Comparison of ENCODE assay signal across 11 mouse cellular contexts in the genomic region with DNA sequence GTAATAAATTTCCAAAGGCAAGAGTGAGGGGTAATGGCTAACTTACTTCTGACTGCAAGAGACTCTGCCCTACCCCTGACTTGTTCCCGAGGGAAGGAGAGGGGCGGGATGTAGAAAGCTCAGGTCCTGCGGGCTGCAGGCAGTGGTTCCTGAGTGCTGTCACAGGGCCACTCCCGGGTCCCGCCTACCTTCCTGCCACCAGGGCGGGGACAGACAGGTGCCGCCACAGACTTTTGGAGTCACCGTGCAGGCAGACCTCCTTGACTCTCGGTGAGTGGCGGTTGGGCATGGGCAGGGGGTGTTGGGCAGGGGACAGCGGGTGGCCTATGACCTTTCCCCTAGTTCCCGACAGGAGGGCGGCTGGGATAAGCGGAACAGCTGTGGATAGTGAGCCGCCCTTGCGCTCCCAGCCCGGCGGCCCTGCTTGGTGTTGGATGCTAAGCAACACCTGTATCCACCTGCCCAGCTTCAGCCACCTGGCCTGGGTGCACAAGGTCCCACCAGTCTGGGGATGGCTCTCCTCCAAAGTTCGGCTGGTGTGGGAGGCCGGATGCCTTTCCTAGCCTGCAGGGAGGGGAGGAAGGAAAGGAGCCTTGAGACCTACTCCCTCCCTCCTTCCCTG. TPM values are rescaled to one million over a fixed set of nuclear protein-coding genes. Genes with fewer than 3 reads are reported as not detected.
DNase-seq lines count a peak whose midpoint lies in the region; ATAC-seq and TF ChIP-seq lines count a peak whose summit lies in the region.
"Had no signal": no experiment of that assay in that cellular context is flagged by ENCODE, and none has a peak within 500 bp of the region (broad histone marks: within the 10 kb centered on the region; RNA-seq: fewer than 3 reads in every experiment).

No protein-coding gene starts in this region.

- H3K27ac ChIP-seq in forebrain, embryonic 12.5 days, result no peak overlapping the region
- no peak overlapping the region for H3K27ac ChIP-seq in forebrain, embryonic 11.5 days (ENCODE audit: low read depth, low read length)
- no peak overlapping the region for H3K27ac ChIP-seq in ES-Bruce4 (ENCODE audit: insufficient read depth, low read length)
- H3K27ac ChIP-seq in lung, embryonic 15.5 days, result no peak overlapping the region
- no peak overlapping the region for H3K27ac ChIP-seq in forebrain, embryonic 14.5 days (ENCODE audit: low read depth, low read length)

- peaks cover 8% of the 10 kb centered on the region for H3K4me1 ChIP-seq in forebrain, embryonic 12.5 days
- H3K4me1 ChIP-seq in forebrain, embryonic 11.5 days (replicated peaks; ENCODE audit: control insufficient read depth, insufficient read depth, low read length), result peaks cover 5% of the 10 kb centered on the region; the same call in 1 of the 2 replicates
- H3K4me1 ChIP-seq in ES-Bruce4 (ENCODE audit: control insufficient read depth, insufficient read depth, low read length), result no peaks in the 10 kb centered on the region
- H3K4me1 ChIP-seq in lung, embryonic 15.5 days, result peaks cover 31% of the 10 kb centered on the region
- H3K4me1 ChIP-seq in forebrain, embryonic 14.5 days (ENCODE audit: control insufficient read depth, insufficient read depth, low read length), result no peaks in the 10 kb centered on the region

- no peak for DNase-seq in forebrain, embryonic 11.5 days (ENCODE audit: low spot score)
- peak; percentile 69 to 70 for DNase-seq in kidney, adult 8-10 months
- DNase-seq in layer of hippocampus, postnatal 10 days (ENCODE audit: low spot score in 2 of 2), result no peak
- no peak for DNase-seq in forebrain, embryonic 14.5 days (ENCODE audit: low spot score)
- DNase-seq in cerebellum, postnatal 14 days, result no peak
- DNase-seq: adrenal gland, postnatal 25 days; B cell, adult 2 months had no signal

- TF ChIP-seq EP300 in ES-Bruce4 (IDR thresholded peaks at IDR 0.05; ENCODE audit: insufficient read depth, low read depth, low read length), result no peak

- WGBS in forebrain, embryonic 12.5 days, result 8% methylated on average over 20 of the region's 20 CpGs
- 9% methylated on average over 20 of the region's 20 CpGs for WGBS in forebrain, embryonic 11.5 days
- 9% methylated on average over 20 of the region's 20 CpGs for WGBS in lung, embryonic 15.5 days
- 9% methylated on average over 20 of the region's 20 CpGs for WGBS in forebrain, embryonic 14.5 days

- 0 out of 2 replicates have a peak overlapping the region, but pooled peaks have one; percentile 10 for H3K4me2 ChIP-seq in forebrain, embryonic 12.5 days
- H3K4me2 ChIP-seq in forebrain, embryonic 11.5 days (ENCODE audit: low read depth, low read length, severe bottlenecking), result no peak overlapping the region
- H3K4me2 ChIP-seq in lung, embryonic 15.5 days, result peak overlapping the region; percentile 44
- no peak overlapping the region for H3K4me2 ChIP-seq in forebrain, embryonic 14.5 days (ENCODE audit: low read length)

- H3K27me3 ChIP-seq in forebrain, embryonic 12.5 days, result peaks cover 63% of the 10 kb centered on the region
- peaks cover 35% of the 10 kb centered on the region for H3K27me3 ChIP-seq in forebrain, embryonic 11.5 days (ENCODE audit: control insufficient read depth, insufficient read depth, low read length)
- H3K27me3 ChIP-seq in ES-Bruce4 (ENCODE audit: control insufficient read depth, insufficient read depth, low read length, poor library complexity, severe bottlenecking), result no peaks in the 10 kb centered on the region
- H3K27me3 ChIP-seq in lung, embryonic 15.5 days, result peaks cover 58% of the 10 kb centered on the region
- H3K27me3 ChIP-seq in forebrain, embryonic 14.5 days (replicated peaks; ENCODE audit: control insufficient read depth, insufficient read depth, low read length), result peaks cover 23% of the 10 kb centered on the region

- H3K9ac ChIP-seq in forebrain, embryonic 12.5 days, result no peak overlapping the region
- H3K9ac ChIP-seq in forebrain, embryonic 11.5 days (ENCODE audit: low read length), result no peak overlapping the region
- H3K9ac ChIP-seq in ES-Bruce4 (ENCODE audit: low read depth, poor library complexity, severe bottlenecking), result no peak overlapping the region
- H3K9ac ChIP-seq in lung, embryonic 15.5 days, result no peak overlapping the region
- H3K9ac ChIP-seq in forebrain, embryonic 14.5 days (ENCODE audit: low read length), result no peak overlapping the region

- no peaks in the 10 kb centered on the region for H3K36me3 ChIP-seq in forebrain, embryonic 12.5 days (replicated peaks)
- no peaks in the 10 kb centered on the region for H3K36me3 ChIP-seq in forebrain, embryonic 11.5 days (ENCODE audit: control insufficient read depth, insufficient read depth, low read length)
- H3K36me3 ChIP-seq in ES-Bruce4 (ENCODE audit: control insufficient read depth, insufficient read depth, low read length, poor library complexity, severe bottlenecking), result no peaks in the 10 kb centered on the region
- no peaks in the 10 kb centered on the region for H3K36me3 ChIP-seq in lung, embryonic 15.5 days
- H3K36me3 ChIP-seq in forebrain, embryonic 14.5 days (ENCODE audit: control insufficient read depth, insufficient read depth, low read length), result no peaks in the 10 kb centered on the region

- no peak for TF ChIP-seq POLR2A in ES-Bruce4 (IDR thresholded peaks at IDR 0.05; ENCODE audit: insufficient read depth, low read length)

- H3K9me3 ChIP-seq in forebrain, embryonic 12.5 days, result no peaks in the 10 kb centered on the region
- no peaks in the 10 kb centered on the region for H3K9me3 ChIP-seq in forebrain, embryonic 11.5 days (ENCODE audit: control insufficient read depth, low read length)
- no peaks in the 10 kb centered on the region for H3K9me3 ChIP-seq in ES-Bruce4 (replicated peaks; ENCODE audit: control insufficient read depth, insufficient read depth, low read length, poor library complexity, severe bottlenecking)
- no peaks in the 10 kb centered on the region for H3K9me3 ChIP-seq in lung, embryonic 15.5 days
- H3K9me3 ChIP-seq in forebrain, embryonic 14.5 days (replicated peaks; ENCODE audit: control insufficient read depth, low read length), result no peaks in the 10 kb centered on the region
- H3K9me3 ChIP-seq: megakaryocyte, embryonic 14.5 days had no signal

- no peak overlapping the region for H3K4me3 ChIP-seq in forebrain, embryonic 12.5 days (replicated peaks)
- H3K4me3 ChIP-seq in forebrain, embryonic 11.5 days (ENCODE audit: low read depth, low read length), result no peak overlapping the region
- H3K4me3 ChIP-seq in ES-Bruce4 (ENCODE audit: low read depth, low read length), result peak overlapping the region; percentile 14
- H3K4me3 ChIP-seq in lung, embryonic 15.5 days, result peak overlapping the region; percentile 22
- H3K4me3 ChIP-seq in forebrain, embryonic 14.5 days (ENCODE audit: low read depth, low read length), result no peak overlapping the region
- H3K4me3 ChIP-seq: megakaryocyte, embryonic 14.5 days had no signal

- TF ChIP-seq CTCF in ES-Bruce4 (IDR thresholded peaks at IDR 0.05; ENCODE audit: low read depth, low read length), result no peak

- no peak for ATAC-seq in forebrain, embryonic 12.5 days (ENCODE audit: low FRiP score)
- no peak for ATAC-seq in forebrain, embryonic 11.5 days (replicated peaks; ENCODE audit: low FRiP score)
- 0 out of 2 replicates have a peak, but pooled peaks have one; percentile 20 for ATAC-seq in lung, embryonic 15.5 days (ENCODE audit: borderline replicate concordance, extremely low read depth, low FRiP score, low TSS enrichment)
- ATAC-seq in forebrain, embryonic 14.5 days, result no peak

RNA-seq across cellular contexts. Expression of gene Slc52a3, which starts 3.5 kb away (rescaled TPM):
- polyA plus RNA-seq in forebrain, embryonic 12.5 days (2016; fragmentation: Nextera tagmentation; extraction: Ambion mirVana), result 0.54 and 0.78 TPM in 2 replicates
- 1.0 and 1.4 TPM in 2 replicates for polyA plus RNA-seq in forebrain, embryonic 11.5 days (2014; fragmentation: Nextera tagmentation; extraction: Ambion mirVana)
- 2.6 and 3.0 TPM in 2 replicates for polyA plus RNA-seq in ES-Bruce4 (2011; ENCODE audit: insufficient read depth, insufficient read length, low read depth, missing spikeins)
- polyA plus RNA-seq in lung, embryonic 15.5 days (2015; fragmentation: Nextera tagmentation; extraction: Ambion mirVana), result 2.7 and 2.8 TPM in 2 replicates
- total RNA-seq in layer of hippocampus, postnatal 10 days (2021), result 1 to 10 TPM; 3.1 TPM
- 0.72 and 1.1 TPM in 2 replicates for polyA plus RNA-seq in forebrain, embryonic 14.5 days (2014; fragmentation: Nextera tagmentation; extraction: Ambion mirVana)

RNA-seq across cellular contexts. Expression of gene Fam110a, which starts 19.8 kb away (rescaled TPM):
- polyA plus RNA-seq in forebrain, embryonic 12.5 days (2016; fragmentation: Nextera tagmentation; extraction: Ambion mirVana), result 90.2 and 96.2 TPM in 2 replicates
- 85.6 and 88.1 TPM in 2 replicates for polyA plus RNA-seq in forebrain, embryonic 11.5 days (2014; fragmentation: Nextera tagmentation; extraction: Ambion mirVana)
- 13.6 and 14.4 TPM in 2 replicates for polyA plus RNA-seq in ES-Bruce4 (2011; ENCODE audit: insufficient read depth, insufficient read length, low read depth, missing spikeins)
- polyA plus RNA-seq in lung, embryonic 15.5 days (2015; fragmentation: Nextera tagmentation; extraction: Ambion mirVana), result 32.5 and 34.1 TPM in 2 replicates
- total RNA-seq in layer of hippocampus, postnatal 10 days (2021), result 10 to 100 TPM in 1 of 2 experiments, 1 to 10 TPM in 1; 9.0 to 11.1 TPM
- polyA plus RNA-seq in forebrain, embryonic 14.5 days (2014; fragmentation: Nextera tagmentation; extraction: Ambion mirVana), result 64.5 and 68.8 TPM in 2 replicates

Comparison
In these comparisons a context has a peak if more than half of its experiments do, and no peak if none do; other contexts are left out.
1. H3K4me2 ChIP-seq: peak in forebrain, embryonic 12.5 days (single experiment) and lung, embryonic 15.5 days (single experiment); none in forebrain, embryonic 11.5 days (single experiment) and forebrain, embryonic 14.5 days (single experiment).
2. H3K4me3 ChIP-seq: peak in ES-Bruce4 (single experiment) and lung, embryonic 15.5 days (single experiment); none in forebrain, embryonic 12.5 days (single experiment), forebrain, embryonic 11.5 days (single experiment) and forebrain, embryonic 14.5 days (single experiment).
3. DNase-seq: peak in kidney, adult 8-10 months (2 of 2); none in forebrain, embryonic 11.5 days (single experiment), layer of hippocampus, postnatal 10 days (0 of 2), forebrain, embryonic 14.5 days (single experiment) and cerebellum, postnatal 14 days (0 of 2).